Mouse (Mus musculus) embryonic fibroblast, embryonic 13.5 days (primary cell): ENCODE data around the gene Actrt2.

Experiments
- CTCF ChIP-seq: IDR thresholded peaks from 2 replicates; pipeline ENCODE4 v1.5.1; 2011; ENCODE audit warnings: mild to moderate bottlenecking, control low read depth, low read length, moderate library complexity, borderline replicate concordance; ENCODE audit not compliant: insufficient read depth
- POLR2A ChIP-seq: IDR thresholded peaks from 2 replicates; pipeline ENCODE4 v1.6.1; 2011; ENCODE audit warnings: low read depth, mild to moderate bottlenecking, control low read depth, low read length, moderate library complexity

GRCm38 (mm10) chr4:154632800-154633764 is 34.6 kb downstream of the Actrt2 start:
- TF ChIP-seq POLR2A, result no peak
- TF ChIP-seq CTCF, result no peak
